Mouse (Mus musculus): ENCODE data around the gene Nmd3.

- TF ChIP-seq CTCF (conservative IDR thresholded peaks at IDR 0.05; ENCODE audit: low read length): no peak
- TF ChIP-seq POU5F1 (IDR thresholded peaks at IDR 0.05; ENCODE audit: borderline replicate concordance, low read length): no peak
- no peak for TF ChIP-seq NANOG (IDR thresholded peaks at IDR 0.05; ENCODE audit: borderline replicate concordance, low read length)
Observed at GRCm38 (mm10) chr3:69755192-69755591, 33.4 kb downstream of the Nmd3 start.
